Mouse (Mus musculus) cerebellum, adult 11 months (tissue): Measurements from ENCODE around the gene Isyna1.
A peak's percentile ranks its signal among the peaks of the same experiment; 100 is the strongest.

Experiments
- DNase-seq: peaks from one replicate; pipeline ENCODE4 v3.0.0; 2022

Isyna1 gene

GRCm38 (mm10) chr8:70593961-70594609, at the start of gene Isyna1:
Gene Isyna1, plus strand, starts transcription at chr8:70594373.
- DNase-seq, result peak; percentile 61

- DNase-seq, result no peak
These were observed 47.8 kb upstream of the Isyna1 start for GRCm38 (mm10) chr8:70546412-70546811.

GRCm38 (mm10) chr8:70547762-70548161, 46.4 kb upstream of the Isyna1 start:
- DNase-seq, result no peak

DNA sequence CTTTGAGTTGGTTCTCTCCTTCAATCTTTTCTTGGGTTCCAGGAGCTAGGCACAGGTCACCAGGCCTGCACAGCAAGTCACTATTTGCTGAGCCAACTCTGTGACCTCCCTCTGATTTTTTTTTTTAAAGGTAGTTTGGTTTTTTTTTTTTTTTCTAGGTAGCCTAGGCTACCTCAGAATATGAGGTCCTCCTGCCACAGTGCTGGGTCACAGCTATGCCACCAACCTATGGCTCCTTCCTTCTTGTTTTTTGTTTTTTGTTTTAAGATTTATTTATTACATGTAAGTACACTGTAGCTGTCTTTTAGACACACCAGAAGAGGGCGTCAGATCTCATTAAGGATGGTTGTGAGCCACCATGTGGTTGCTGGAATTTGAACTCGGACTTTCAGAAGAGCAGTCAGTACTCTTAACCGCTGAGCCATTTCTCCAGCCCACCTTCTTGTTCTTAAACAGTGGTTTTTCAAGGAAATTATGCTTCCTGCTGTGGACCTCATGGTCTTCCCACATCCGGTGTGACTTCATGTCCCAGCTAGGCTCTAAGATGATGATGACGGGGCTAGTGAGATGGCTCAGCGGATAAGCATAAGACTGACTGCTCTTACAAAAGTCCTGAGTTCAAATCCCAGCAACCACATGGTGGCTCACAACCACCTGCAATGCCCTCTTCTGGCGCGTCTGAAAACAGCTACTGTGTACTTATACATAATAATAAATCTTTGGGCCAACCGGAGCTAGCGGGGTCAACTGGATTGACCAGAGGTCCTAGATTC, 44.6 kb upstream of the Isyna1 start:
- DNase-seq, result no peak

GRCm38 (mm10) chr8:70551558-70552161, 42.5 kb upstream of the Isyna1 start:
- DNase-seq, result no peak

GRCm38 (mm10) chr8:70552836-70553235, 41.3 kb upstream of the Isyna1 start:
- no peak for DNase-seq

DNA sequence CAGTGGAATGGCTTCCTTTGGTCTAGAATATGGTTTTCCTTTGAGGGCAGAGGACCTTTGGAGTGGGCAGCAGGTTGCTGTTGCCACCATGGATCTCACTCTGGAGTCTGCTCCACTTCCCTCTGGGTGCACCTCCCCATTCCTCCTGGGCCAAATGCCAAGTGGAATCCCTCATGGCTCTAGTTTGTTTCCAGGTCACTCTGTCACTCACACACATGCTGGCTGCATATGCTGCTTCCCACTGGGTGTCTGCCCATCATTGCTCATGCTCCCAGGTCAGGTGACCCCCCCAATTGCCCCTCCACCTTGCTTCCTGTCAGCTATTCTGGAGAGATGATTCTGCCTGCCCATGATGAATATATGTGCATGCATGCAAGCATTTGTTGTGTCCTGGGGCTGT, 40.4 kb upstream of the Isyna1 start:
- DNase-seq, result peak; percentile 73

- no peak for DNase-seq
These were observed 39.0 kb upstream of the Isyna1 start for GRCm38 (mm10) chr8:70555079-70555747.

- no peak for DNase-seq
These were observed 35.8 kb upstream of the Isyna1 start for GRCm38 (mm10) chr8:70558334-70558733.

- no peak for DNase-seq
These were observed 35.2 kb upstream of the Isyna1 start for GRCm38 (mm10) chr8:70558983-70559382.

- DNase-seq, result peak; percentile 40
These were observed 34.1 kb upstream of the Isyna1 start for GRCm38 (mm10) chr8:70560096-70560495.

- no peak for DNase-seq
These were observed 33.6 kb upstream of the Isyna1 start for GRCm38 (mm10) chr8:70560564-70560963.

DNA sequence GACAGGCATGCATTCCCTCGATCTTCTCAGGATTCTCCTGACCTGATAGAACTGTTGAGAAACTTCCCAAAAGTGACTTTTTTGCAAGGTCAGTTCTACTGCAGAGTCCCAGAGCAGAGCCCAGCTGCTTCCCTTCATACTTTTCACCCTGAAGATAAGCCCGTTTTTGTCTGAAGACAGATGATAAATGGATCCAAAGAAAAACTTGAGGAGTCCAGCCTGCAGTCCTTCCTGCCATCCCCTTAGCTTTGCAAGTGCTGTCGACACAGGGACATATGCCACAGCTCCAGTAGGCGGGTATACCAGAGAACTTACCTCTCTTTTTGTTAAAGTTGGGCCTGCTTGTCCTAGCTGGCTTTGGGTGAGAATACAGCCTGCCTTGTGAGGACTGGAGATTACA, 32.8 kb upstream of the Isyna1 start:
- no peak for DNase-seq

- DNase-seq, result no peak
These were observed 32.2 kb upstream of the Isyna1 start for GRCm38 (mm10) chr8:70561809-70562535.

- DNase-seq, result no peak
These were observed 31.4 kb upstream of the Isyna1 start for GRCm38 (mm10) chr8:70562802-70563201.

DNA sequence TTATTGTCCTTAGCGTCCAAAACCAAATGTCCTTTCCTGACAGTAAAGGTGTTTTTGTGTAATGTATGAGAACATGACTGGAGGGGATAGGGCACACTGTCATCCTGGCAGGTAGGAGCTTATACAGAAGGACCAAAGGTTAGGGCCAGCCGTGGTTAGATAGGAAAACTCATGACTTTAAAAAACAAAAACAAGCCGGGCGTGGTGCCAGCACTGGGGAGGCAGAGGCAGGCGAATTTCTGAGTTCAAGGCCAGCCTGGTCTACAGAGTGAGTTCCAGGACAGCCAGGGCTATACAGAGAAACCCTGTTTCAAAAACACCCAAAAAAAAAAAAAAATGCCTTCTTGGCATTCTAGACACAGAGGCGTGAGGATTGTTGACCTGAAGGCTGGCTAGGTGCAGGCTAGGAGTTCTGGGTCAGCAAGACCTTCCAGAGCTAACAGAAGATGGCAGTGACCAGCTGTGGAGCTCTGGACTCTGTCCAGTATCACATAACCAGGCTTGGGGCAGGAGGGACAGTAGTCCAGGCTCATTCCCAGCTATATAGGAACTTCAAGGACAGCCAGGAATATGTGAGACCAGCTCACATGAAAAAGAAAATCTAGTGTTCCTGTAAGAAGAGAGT, 30.3 kb upstream of the Isyna1 start:
- DNase-seq, result no peak

- no peak for DNase-seq
These were observed 29.4 kb upstream of the Isyna1 start for GRCm38 (mm10) chr8:70564696-70565235.

- no peak for DNase-seq
These were observed 28.6 kb upstream of the Isyna1 start for GRCm38 (mm10) chr8:70565561-70565960.

- no peak for DNase-seq
These were observed 23.8 kb upstream of the Isyna1 start for GRCm38 (mm10) chr8:70570360-70570759.

DNA sequence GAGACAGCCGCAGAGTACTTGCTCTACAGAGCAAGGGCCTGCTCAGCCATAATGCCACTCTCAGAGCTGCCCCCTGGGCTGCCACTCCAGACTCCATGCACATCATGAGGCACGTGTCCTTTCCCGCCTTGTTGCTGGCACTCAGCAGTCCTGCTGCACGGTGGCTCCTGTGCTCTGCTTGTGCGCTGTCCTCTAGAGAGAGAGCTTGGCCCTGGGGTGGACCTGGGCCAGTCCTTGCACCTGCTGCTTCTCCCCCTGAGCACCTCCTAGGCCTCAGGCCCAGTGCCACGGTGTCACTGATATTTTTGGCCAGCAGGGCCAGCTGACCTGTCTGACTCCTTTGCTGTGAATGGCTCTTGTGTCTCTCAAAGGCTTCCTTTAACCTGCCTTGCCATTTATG, 23.2 kb upstream of the Isyna1 start:
- DNase-seq, result peak; percentile 58

DNA sequence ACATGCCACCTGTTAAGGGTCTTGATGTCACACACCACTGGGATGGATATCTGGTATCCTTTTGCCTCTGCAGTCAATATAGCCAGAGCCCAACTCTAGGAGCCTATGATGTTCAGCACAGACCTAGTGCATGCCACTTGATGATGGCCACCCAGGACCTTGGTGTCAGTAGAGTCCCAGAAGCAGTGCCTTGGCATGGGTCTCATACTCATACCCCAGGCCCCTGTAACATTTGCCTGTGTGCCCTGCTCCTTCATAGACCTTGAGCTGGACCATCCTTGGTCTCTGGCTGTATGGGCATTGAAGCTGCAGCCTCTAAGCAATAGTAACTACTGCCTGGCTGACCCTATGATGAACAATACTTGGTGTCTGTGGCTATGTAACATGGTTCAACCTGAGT, 19.9 kb upstream of the Isyna1 start:
- no peak for DNase-seq

DNA sequence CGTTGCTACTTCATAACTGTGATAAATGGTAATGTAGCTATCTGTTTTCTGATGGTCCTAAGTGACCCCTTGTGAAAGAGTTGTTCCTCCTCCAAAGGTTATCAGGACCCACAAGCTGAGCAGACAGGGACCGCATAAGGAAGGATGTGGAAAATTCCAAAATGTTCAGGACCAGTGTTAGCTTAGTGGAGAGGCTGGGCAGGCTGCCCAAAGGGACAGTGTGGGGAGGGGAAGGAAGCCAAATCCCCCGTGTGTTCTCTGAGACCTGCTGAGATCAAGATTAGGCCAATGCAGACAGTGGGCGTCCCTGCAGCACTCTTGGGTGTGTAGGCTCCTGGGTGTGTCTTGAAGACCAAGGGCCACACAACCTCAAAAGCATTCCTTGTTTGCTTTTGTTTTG, 19.3 kb upstream of the Isyna1 start:
- no peak for DNase-seq
